Mouse (Mus musculus): Measurements from ENCODE around the gene Foxn3. TPM values are rescaled to one million over a fixed set of nuclear protein-coding genes. Genes with fewer than 3 reads are reported as not detected.

Gene Foxn3
- polyA plus RNA-seq, 1 experiment from 2014 or later: 75.5 TPM

DNA sequence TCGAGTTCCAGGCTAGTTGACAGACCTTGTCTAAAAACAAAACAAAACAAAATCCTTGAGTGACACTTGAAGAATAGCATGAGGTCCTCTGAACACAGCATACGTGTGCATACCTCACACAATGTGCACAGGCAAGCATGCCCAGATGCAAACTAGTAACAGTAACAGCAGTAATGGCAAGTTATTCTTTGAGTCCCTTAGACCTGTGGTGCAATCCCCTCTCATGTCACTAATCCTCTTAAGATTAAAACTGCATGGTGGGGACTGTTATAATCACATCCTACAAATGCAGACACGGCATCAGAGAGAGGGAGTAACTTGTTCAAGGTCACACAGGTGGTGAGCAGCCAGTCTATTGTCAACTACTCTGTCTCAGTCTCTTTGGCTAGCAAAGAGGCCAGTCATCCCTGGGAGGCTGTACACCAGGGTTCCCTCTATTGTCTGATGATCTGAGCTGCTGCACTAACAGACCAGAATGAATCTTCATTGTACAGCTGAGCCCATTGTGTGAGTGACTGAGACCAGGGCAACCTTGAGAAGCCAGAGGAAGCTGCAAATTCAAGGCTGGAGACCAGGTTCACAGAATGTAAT lies 383.1 kb downstream of the Foxn3 start:
- Histone ChIP-seq H3K9me3 (replicated peaks; ENCODE audit: control insufficient read depth, low read length) (no peaks in the 10 kb centered on the region), H3K4me2 (no peak overlapping the region), H3K36me3 (ENCODE audit: control insufficient read depth, insufficient read depth, low read length) (no peaks in the 10 kb centered on the region), H3K4me3 (ENCODE audit: low read depth, low read length) (no peak overlapping the region), H3K4me1 (ENCODE audit: control insufficient read depth, insufficient read depth, low read length) (peaks cover 2% of the 10 kb centered on the region; the same call in 1 of the 2 replicates), H3K27ac (ENCODE audit: low read depth, low read length) (no peak overlapping the region), H3K27me3 (ENCODE audit: control insufficient read depth, insufficient read depth, low read length) (no peaks in the 10 kb centered on the region), H3K9ac (ENCODE audit: low read depth, low read length) (no peak overlapping the region)
- WGBS (ENCODE audit: insufficient replicate concordance): 67% methylated on average over 3 of the region's 3 CpGs
- ATAC-seq (replicated peaks; ENCODE audit: insufficient number of reproducible peaks, low FRiP score, low TSS enrichment): no peak

GRCm38 (mm10) chr12:99174979-99175621 lies 388.3 kb downstream of the Foxn3 start:
- Histone ChIP-seq H3K27ac (ENCODE audit: low read depth, low read length) (no peak overlapping the region), H3K4me3 (ENCODE audit: low read depth, low read length) (no peak overlapping the region), H3K4me2 (no peak overlapping the region), H3K9ac (ENCODE audit: low read depth, low read length) (no peak overlapping the region), H3K4me1 (ENCODE audit: control insufficient read depth, insufficient read depth, low read length) (no peaks in the 10 kb centered on the region), H3K27me3 (ENCODE audit: control insufficient read depth, insufficient read depth, low read length) (no peaks in the 10 kb centered on the region), H3K36me3 (ENCODE audit: control insufficient read depth, insufficient read depth, low read length) (no peaks in the 10 kb centered on the region), H3K9me3 (replicated peaks; ENCODE audit: control insufficient read depth, low read length) (no peaks in the 10 kb centered on the region)
- WGBS (ENCODE audit: insufficient replicate concordance): 65% methylated on average over 11 of the region's 11 CpGs
- no peak for ATAC-seq (replicated peaks; ENCODE audit: insufficient number of reproducible peaks, low FRiP score, low TSS enrichment)

GRCm38 (mm10) chr12:99172170-99172569 lies 391.2 kb downstream of the Foxn3 start:
- no peaks in the 10 kb centered on the region for H3K36me3 ChIP-seq (ENCODE audit: control insufficient read depth, insufficient read depth, low read length)
- no peak overlapping the region for H3K27ac ChIP-seq (ENCODE audit: low read depth, low read length)
- H3K27me3 ChIP-seq (ENCODE audit: control insufficient read depth, insufficient read depth, low read length): no peaks in the 10 kb centered on the region
- H3K9ac ChIP-seq (ENCODE audit: low read depth, low read length): no peak overlapping the region
- H3K4me1 ChIP-seq (ENCODE audit: control insufficient read depth, insufficient read depth, low read length): no peaks in the 10 kb centered on the region
- no peak for ATAC-seq (replicated peaks; ENCODE audit: insufficient number of reproducible peaks, low FRiP score, low TSS enrichment)
- no peak overlapping the region for H3K4me2 ChIP-seq
- H3K4me3 ChIP-seq (ENCODE audit: low read depth, low read length): no peak overlapping the region
- H3K9me3 ChIP-seq (replicated peaks; ENCODE audit: control insufficient read depth, low read length): no peaks in the 10 kb centered on the region
- WGBS (ENCODE audit: insufficient replicate concordance): 74% methylated on average over 5 of the region's 5 CpGs

- no peak overlapping the region for H3K27ac ChIP-seq (ENCODE audit: low read depth, low read length)
- WGBS (ENCODE audit: insufficient replicate concordance): 84% methylated on average over 6 of the region's 6 CpGs
Observed at GRCm38 (mm10) chr12:99169925-99170324, 393.5 kb downstream of the Foxn3 start.

DNA sequence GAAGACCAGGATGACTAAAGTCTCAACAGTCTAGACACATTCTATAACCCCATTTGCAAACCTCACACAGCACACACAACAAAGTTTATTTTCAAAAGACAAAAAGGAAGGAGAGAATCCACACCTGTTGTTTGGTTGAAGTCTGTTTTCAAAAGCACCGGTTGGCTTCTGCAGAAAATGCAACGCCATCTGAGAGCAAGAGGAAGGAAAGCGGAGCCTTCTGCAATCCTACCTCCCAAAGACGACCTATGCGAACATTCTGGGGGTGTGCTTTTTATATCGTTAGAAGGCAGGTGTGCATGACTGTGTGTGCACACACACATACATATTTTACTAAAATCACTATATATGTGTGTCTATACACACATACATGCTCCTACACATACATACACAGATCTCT lies 397.3 kb downstream of the Foxn3 start:
- no peaks in the 10 kb centered on the region for H3K9me3 ChIP-seq (replicated peaks; ENCODE audit: control insufficient read depth, low read length)
- 86% methylated on average over 6 of the region's 6 CpGs for whole genome bisulfite sequencing (ENCODE audit: insufficient replicate concordance)
- ATAC-seq (replicated peaks; ENCODE audit: insufficient number of reproducible peaks, low FRiP score, low TSS enrichment): no peak
- no peak overlapping the region for H3K27ac ChIP-seq (ENCODE audit: low read depth, low read length)
- no peak overlapping the region for H3K9ac ChIP-seq (ENCODE audit: low read depth, low read length)
- H3K27me3 ChIP-seq (ENCODE audit: control insufficient read depth, insufficient read depth, low read length): no peaks in the 10 kb centered on the region
- no peaks in the 10 kb centered on the region for H3K4me1 ChIP-seq (ENCODE audit: control insufficient read depth, insufficient read depth, low read length)
- H3K4me2 ChIP-seq: no peak overlapping the region
- no peaks in the 10 kb centered on the region for H3K36me3 ChIP-seq (ENCODE audit: control insufficient read depth, insufficient read depth, low read length)
- H3K4me3 ChIP-seq (ENCODE audit: low read depth, low read length): no peak overlapping the region

More at GRCm38 (mm10) chr12:99169925-99170324, 393.5 kb downstream of the Foxn3 start:
- H3K4me1 ChIP-seq (ENCODE audit: control insufficient read depth, insufficient read depth, low read length): no peaks in the 10 kb centered on the region
- ATAC-seq (replicated peaks; ENCODE audit: insufficient number of reproducible peaks, low FRiP score, low TSS enrichment): no peak
- no peaks in the 10 kb centered on the region for H3K9me3 ChIP-seq (replicated peaks; ENCODE audit: control insufficient read depth, low read length)
- H3K36me3 ChIP-seq (ENCODE audit: control insufficient read depth, insufficient read depth, low read length): no peaks in the 10 kb centered on the region
- no peaks in the 10 kb centered on the region for H3K27me3 ChIP-seq (ENCODE audit: control insufficient read depth, insufficient read depth, low read length)
- H3K9ac ChIP-seq (ENCODE audit: low read depth, low read length): no peak overlapping the region
- no peak overlapping the region for H3K4me3 ChIP-seq (ENCODE audit: low read depth, low read length)
- no peak overlapping the region for H3K4me2 ChIP-seq

GRCm38 (mm10) chr12:99163342-99163682 lies 400.1 kb downstream of the Foxn3 start:
- Histone ChIP-seq H3K27me3 (ENCODE audit: control insufficient read depth, insufficient read depth, low read length) (no peaks in the 10 kb centered on the region), H3K9me3 (replicated peaks; ENCODE audit: control insufficient read depth, low read length) (0 out of 2 replicates have a peak, but pooled peaks cover under 1% of the 10 kb centered on the region), H3K27ac (ENCODE audit: low read depth, low read length) (no peak overlapping the region), H3K4me3 (ENCODE audit: low read depth, low read length) (no peak overlapping the region), H3K4me1 (ENCODE audit: control insufficient read depth, insufficient read depth, low read length) (no peaks in the 10 kb centered on the region), H3K4me2 (no peak overlapping the region), H3K36me3 (ENCODE audit: control insufficient read depth, insufficient read depth, low read length) (no peaks in the 10 kb centered on the region), H3K9ac (ENCODE audit: low read depth, low read length) (no peak overlapping the region)
- 77% methylated on average over 9 of the region's 9 CpGs for WGBS (ENCODE audit: insufficient replicate concordance)
- no peak for ATAC-seq (replicated peaks; ENCODE audit: insufficient number of reproducible peaks, low FRiP score, low TSS enrichment)

DNA sequence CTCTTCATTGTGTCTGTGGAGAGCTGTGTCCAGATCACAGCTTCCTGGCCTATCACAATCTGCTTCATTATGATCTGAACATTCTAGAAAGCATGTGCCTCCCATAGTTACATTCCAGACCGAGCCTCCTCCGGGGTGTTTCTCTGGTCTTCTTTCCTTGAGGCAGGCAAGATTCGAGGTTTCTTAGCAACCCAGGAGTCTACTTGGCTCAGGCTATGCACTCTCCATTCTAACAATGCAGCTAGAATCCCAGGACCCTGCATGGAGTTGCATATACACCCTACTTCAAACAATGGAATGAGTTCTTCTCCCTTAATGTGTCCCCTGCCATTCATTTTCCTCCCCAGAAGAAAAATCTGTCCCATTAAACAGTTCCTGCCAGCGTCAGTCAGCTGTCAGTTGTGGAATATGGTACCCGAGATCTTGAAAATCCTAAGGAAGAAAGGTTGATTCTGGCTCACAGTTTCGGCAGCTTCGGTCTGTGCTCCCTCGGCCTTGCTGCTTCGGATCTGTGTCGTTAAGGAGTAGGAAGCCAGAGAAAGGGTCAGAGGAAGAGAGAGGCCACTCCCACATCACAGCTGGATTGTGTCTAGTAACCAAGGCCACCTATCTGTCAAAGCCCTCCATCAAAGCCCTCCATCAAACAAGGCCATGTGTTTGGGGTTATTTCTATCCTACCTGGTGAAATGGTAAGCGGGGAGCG lies 400.6 kb downstream of the Foxn3 start:
- no peak for ATAC-seq (replicated peaks; ENCODE audit: insufficient number of reproducible peaks, low FRiP score, low TSS enrichment)

DNA sequence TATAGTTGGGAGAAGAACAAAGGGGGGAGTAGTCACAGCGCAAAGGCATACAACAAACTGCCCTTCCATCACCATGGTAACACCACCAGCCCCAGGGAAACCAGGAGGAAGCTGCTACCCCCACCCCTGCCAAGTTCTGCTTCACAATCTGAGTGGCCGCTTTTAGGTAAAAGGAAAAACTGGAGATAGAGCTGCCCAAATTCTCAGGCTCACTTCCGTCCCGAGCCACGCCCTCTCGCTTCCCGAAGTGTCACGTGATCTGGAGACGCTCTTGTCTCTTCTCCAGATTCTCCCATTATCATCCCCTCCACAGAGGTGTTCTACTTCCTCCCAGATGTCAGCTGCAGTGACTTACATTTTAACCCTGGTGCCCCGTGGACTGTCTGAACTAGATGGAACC lies 401.2 kb downstream of the Foxn3 start:
- H3K4me2 ChIP-seq: no peak overlapping the region
- no peaks in the 10 kb centered on the region for H3K4me1 ChIP-seq (ENCODE audit: control insufficient read depth, insufficient read depth, low read length)
- 55% methylated on average over 10 of the region's 10 CpGs for WGBS (ENCODE audit: insufficient replicate concordance)
- H3K4me3 ChIP-seq (ENCODE audit: low read depth, low read length): no peak overlapping the region
- ATAC-seq (replicated peaks; ENCODE audit: insufficient number of reproducible peaks, low FRiP score, low TSS enrichment): no peak
- H3K9ac ChIP-seq (ENCODE audit: low read depth, low read length): no peak overlapping the region
- H3K9me3 ChIP-seq (replicated peaks; ENCODE audit: control insufficient read depth, low read length): 0 out of 2 replicates have a peak, but pooled peaks cover 2% of the 10 kb centered on the region
- no peaks in the 10 kb centered on the region for H3K27me3 ChIP-seq (ENCODE audit: control insufficient read depth, insufficient read depth, low read length)
- no peak overlapping the region for H3K27ac ChIP-seq (ENCODE audit: low read depth, low read length)
- no peaks in the 10 kb centered on the region for H3K36me3 ChIP-seq (ENCODE audit: control insufficient read depth, insufficient read depth, low read length)

More for the DNA sequence above, 400.6 kb downstream of the Foxn3 start:
- Histone ChIP-seq H3K9me3 (replicated peaks; ENCODE audit: control insufficient read depth, low read length) (0 out of 2 replicates have a peak, but pooled peaks cover 2% of the 10 kb centered on the region), H3K4me3 (ENCODE audit: low read depth, low read length) (no peak overlapping the region), H3K36me3 (ENCODE audit: control insufficient read depth, insufficient read depth, low read length) (no peaks in the 10 kb centered on the region), H3K9ac (ENCODE audit: low read depth, low read length) (no peak overlapping the region), H3K27ac (ENCODE audit: low read depth, low read length) (no peak overlapping the region), H3K4me1 (ENCODE audit: control insufficient read depth, insufficient read depth, low read length) (no peaks in the 10 kb centered on the region), H3K27me3 (ENCODE audit: control insufficient read depth, insufficient read depth, low read length) (no peaks in the 10 kb centered on the region), H3K4me2 (no peak overlapping the region)
- 79% methylated on average over 12 of the region's 12 CpGs for WGBS (ENCODE audit: insufficient replicate concordance)
